Mouse (Mus musculus): Measurements from ENCODE around the gene Abcd2. TPM values are rescaled to one million over a fixed set of nuclear protein-coding genes. Genes with fewer than 3 reads are reported as not detected.

Gene Abcd2
- total RNA-seq, 2 experiments from 2014 or later = 17.8 to 18.8 TPM

- DNase-seq = no peak
Measured at GRCm38 (mm10) chr15:91161153-91161552, 30.4 kb downstream of the Abcd2 start.

- no peak for DNase-seq
Measured at GRCm38 (mm10) chr15:91153311-91153710, 38.3 kb downstream of the Abcd2 start.

DNA sequence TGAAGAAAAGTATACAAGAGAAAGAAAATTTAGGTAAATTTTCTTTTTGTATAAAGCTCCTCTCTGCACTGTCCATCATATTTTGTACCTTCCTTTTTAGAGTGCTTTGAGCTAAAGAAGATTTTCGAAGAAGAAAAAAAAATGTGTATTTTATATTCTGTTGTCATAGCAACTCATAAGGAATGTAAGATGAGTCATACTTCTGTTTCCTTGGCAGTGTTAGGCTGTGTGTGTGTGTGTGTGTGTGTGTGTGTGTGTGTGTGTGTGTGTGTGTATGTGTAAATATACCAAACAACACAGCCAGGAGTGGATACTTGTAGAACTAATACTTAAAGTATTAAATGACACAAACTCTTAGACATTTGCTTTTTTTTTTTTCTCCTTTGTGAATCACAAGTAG lies 39.0 kb downstream of the Abcd2 start:
- no peak for DNase-seq

DNA sequence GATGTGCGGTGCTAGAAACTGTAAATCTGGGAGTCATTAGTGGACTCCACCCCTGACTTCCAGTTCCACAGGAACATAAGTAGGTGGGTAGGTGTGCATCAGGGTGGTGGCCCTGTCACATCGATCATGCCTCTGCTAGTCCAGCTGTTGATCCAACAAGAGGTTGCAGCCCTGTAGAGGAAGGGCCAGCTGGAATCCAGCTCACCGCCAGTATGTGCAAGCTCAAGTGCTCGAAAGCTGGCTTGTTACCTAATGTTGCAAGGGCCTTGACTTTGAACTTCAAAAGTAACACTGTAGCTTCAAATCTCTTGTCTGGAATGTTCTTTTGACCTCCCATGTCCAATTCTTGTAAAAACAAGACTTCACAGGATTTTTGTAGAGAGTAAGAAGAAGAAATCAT lies 67.0 kb downstream of the Abcd2 start:
- no peak for DNase-seq

DNA sequence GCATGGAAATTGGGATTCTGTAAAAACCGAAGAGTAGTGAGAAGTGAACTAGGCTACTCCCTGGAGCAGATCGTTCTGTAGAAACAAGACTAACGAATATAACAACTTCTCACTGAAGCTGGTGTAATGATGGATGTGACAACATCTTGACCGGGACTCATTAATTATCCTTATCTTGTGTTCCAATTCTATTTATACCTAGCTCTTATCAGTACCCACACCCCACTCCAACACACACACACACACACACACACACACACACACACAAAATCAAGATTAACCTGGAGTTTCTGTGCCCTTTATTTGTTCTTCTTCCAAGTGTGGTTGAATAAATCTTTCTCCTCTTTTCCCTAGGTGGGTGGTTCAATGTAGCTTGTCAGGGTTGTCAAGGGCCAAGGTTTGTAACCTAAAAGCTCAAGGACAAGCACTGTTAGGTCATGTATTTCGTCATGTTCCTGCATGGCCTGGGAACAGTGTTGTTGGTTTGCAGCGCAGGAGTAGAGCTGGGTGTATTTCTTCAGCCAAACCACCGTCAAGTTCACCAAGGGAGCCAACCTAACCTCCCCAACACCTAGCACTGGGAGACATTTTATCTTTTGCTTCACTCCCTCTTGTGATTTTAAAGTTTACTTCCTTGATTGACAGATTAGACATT lies 78.9 kb downstream of the Abcd2 start:
- DNase-seq = no peak

GRCm38 (mm10) chr15:91108102-91108659 lies 83.4 kb downstream of the Abcd2 start:
- DNase-seq = no peak

- no peak for DNase-seq
Measured at GRCm38 (mm10) chr15:91104934-91105333, 86.7 kb downstream of the Abcd2 start.

DNA sequence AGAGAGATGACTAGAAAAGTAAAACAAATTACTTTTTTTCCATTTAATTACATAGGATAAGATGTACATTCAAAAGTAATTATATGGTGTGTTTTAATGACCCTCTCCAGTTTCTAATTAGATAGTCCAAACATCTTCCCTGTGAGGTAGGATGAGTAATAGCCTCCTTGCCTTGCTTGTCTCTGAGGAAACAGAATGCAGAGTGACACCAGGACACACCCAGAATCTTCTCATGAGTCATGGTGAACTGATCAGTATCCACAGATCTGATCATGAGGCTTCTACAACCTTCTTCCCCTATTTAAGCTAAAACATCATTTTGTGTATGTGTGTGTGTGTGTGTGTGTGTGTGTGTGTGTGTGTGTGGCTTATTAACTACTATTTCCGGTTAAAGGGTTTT lies 87.3 kb downstream of the Abcd2 start:
- no peak for DNase-seq

DNA sequence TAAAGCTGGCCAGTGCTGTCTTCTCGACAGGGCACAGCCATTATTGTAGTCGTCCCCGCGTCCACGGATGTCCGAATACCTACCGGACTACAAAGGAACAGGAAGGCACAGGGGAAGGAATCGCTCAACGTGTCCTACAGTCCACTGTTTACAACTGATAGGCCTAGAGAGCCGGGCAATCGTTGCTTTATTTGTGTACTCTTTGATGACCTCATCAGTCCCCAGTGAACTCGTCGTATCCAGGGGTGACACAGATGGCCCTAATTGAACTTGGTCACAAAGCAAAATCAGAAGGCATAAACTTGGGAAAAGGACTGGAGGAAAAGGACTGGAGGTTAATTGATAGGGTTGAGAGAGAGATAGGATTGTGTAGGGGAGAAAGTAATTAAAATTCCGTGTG lies 87.8 kb downstream of the Abcd2 start:
- DNase-seq = no peak

DNA sequence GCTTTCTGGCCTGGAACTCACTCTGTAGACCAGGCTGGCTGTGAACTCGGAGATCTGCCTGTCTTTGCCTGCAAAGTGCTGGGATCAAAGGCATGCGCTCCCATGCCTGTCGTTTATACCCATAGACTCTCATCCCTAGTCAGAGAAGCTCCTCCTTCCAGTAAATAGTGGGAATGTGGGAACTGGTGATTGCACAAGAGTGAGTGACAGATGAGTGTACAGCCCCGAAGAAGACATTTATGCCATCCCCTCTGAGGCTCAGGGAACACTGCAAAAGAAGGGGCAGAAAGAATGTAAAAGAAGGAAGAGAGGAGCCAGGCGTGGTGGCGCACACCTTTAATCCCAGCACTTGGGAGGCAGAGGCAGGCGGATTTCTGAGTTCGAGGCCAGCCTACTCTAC lies 88.3 kb downstream of the Abcd2 start:
- no peak for DNase-seq

- no peak for DNase-seq
Measured at GRCm38 (mm10) chr15:91096606-91097005, 95.0 kb downstream of the Abcd2 start.

Other genes starting within 250 kb of the Abcd2 start
- gene Kif21a, start 141.9 kb downstream of the Abcd2 start, total RNA-seq (2021) = 100 to 1,000 TPM; 124 to 127 TPM
- under 1 TPM in 1 of 2 experiments, not detected in 1; 0.17 TPM for gene CN725425, start 7.7 kb upstream of the Abcd2 start, total RNA-seq (2021)